Mouse (Mus musculus): ENCODE data around the gene Nupl1.

- TF ChIP-seq POLR2A (IDR thresholded peaks at IDR 0.05; ENCODE audit: extremely low read depth, insufficient read depth, low read length) (no peak), CTCF (IDR thresholded peaks at IDR 0.05; ENCODE audit: low read depth, low read length) (no peak)
Measured at GRCm38 (mm10) chr14:60134720-60135119, 116.5 kb downstream of the Nupl1 start.
